ENCODE assay signal across 28 mouse cellular contexts in genomic region chr10:78727035-78727434, GRCm38 (mm10). TPM values are rescaled to one million over a fixed set of nuclear protein-coding genes. Genes with fewer than 3 reads are reported as not detected.
DNase-seq lines count a peak whose midpoint lies in the region; ATAC-seq and TF ChIP-seq lines count a peak whose summit lies in the region.
"Had no signal": no experiment of that assay in that cellular context is flagged by ENCODE, and none has a peak within 500 bp of the region (broad histone marks: within the 10 kb centered on the region; RNA-seq: fewer than 3 reads in every experiment).

No protein-coding gene starts in this region.

- no peak for TF ChIP-seq EP300 in liver, postnatal 0 days (IDR thresholded peaks at IDR 0.05; ENCODE audit: low read depth)

- no peak for TF ChIP-seq POLR2A in limb, embryonic 14.5 days (IDR thresholded peaks at IDR 0.05; ENCODE audit: borderline replicate concordance, extremely low read depth, insufficient read depth, insufficient read length)
- TF ChIP-seq POLR2A in brain, embryonic 14.5 days (IDR thresholded peaks at IDR 0.05; ENCODE audit: borderline replicate concordance, extremely low read depth, insufficient read depth, insufficient read length, poor library complexity, severe bottlenecking) = no peak

- peak; percentile 64 for ATAC-seq in forebrain, embryonic 14.5 days
- ATAC-seq in limb, embryonic 14.5 days (ENCODE audit: low FRiP score, low read depth) = no peak
- no peak for ATAC-seq in liver, postnatal 0 days
- ATAC-seq: intestine, embryonic 15.5 days; liver, embryonic 12.5 days had no signal

- 29% methylated on average over 3 of the region's 3 CpGs for WGBS in forebrain, embryonic 14.5 days
- 80% methylated on average over 3 of the region's 3 CpGs for WGBS in forebrain, embryonic 10.5 days
- 54% methylated on average over 3 of the region's 3 CpGs for WGBS in limb, embryonic 14.5 days
- 80% methylated on average over 3 of the region's 3 CpGs for WGBS in limb, embryonic 10.5 days
- WGBS in liver, postnatal 0 days (ENCODE audit: insufficient replicate concordance) = 56% methylated on average over 3 of the region's 3 CpGs

- H3K9ac ChIP-seq in forebrain, embryonic 14.5 days (ENCODE audit: low read length) = no peak overlapping the region
- no peak overlapping the region for H3K9ac ChIP-seq in limb, embryonic 14.5 days (ENCODE audit: low read depth, low read length, severe bottlenecking)
- no peak overlapping the region for H3K9ac ChIP-seq in liver, postnatal 0 days (replicated peaks)
- H3K9ac ChIP-seq: heart, embryonic 13.5 days; hindbrain, embryonic 15.5 days; intestine, embryonic 15.5 days; liver, embryonic 12.5 days had no signal

- H3K4me2 ChIP-seq in forebrain, embryonic 14.5 days (ENCODE audit: low read length) = no peak overlapping the region
- no peak overlapping the region for H3K4me2 ChIP-seq in limb, embryonic 14.5 days (replicated peaks; ENCODE audit: low read depth, low read length, severe bottlenecking)
- no peak overlapping the region for H3K4me2 ChIP-seq in liver, postnatal 0 days (ENCODE audit: low read depth, low read length)
- H3K4me2 ChIP-seq: heart, embryonic 13.5 days; hindbrain, embryonic 15.5 days; intestine, embryonic 15.5 days; liver, embryonic 12.5 days; midbrain, embryonic 11.5 days had no signal

- no peaks in the 10 kb centered on the region for H3K27me3 ChIP-seq in forebrain, embryonic 14.5 days (replicated peaks; ENCODE audit: control insufficient read depth, insufficient read depth, low read length)
- H3K27me3 ChIP-seq in forebrain, embryonic 10.5 days (ENCODE audit: poor library complexity, severe bottlenecking) = no peaks in the 10 kb centered on the region
- H3K27me3 ChIP-seq in limb, embryonic 14.5 days (ENCODE audit: control insufficient read depth, insufficient read depth, low read length) = no peaks in the 10 kb centered on the region
- H3K27me3 ChIP-seq in limb, embryonic 10.5 days (ENCODE audit: low read depth, poor library complexity, severe bottlenecking) = no peaks in the 10 kb centered on the region
- no peaks in the 10 kb centered on the region for H3K27me3 ChIP-seq in liver, postnatal 0 days (ENCODE audit: insufficient read depth, low read length)
- H3K27me3 ChIP-seq: heart, embryonic 13.5 days; hindbrain, embryonic 15.5 days; intestine, embryonic 15.5 days; liver, embryonic 12.5 days had no signal

- H3K4me3 ChIP-seq in forebrain, embryonic 14.5 days (ENCODE audit: low read depth, low read length) = no peak overlapping the region
- no peak overlapping the region for H3K4me3 ChIP-seq in forebrain, embryonic 10.5 days
- H3K4me3 ChIP-seq in limb, embryonic 14.5 days (replicated peaks; ENCODE audit: low read length) = no peak overlapping the region
- H3K4me3 ChIP-seq in limb, embryonic 10.5 days = no peak overlapping the region
- H3K4me3 ChIP-seq in liver, postnatal 0 days (ENCODE audit: low read depth, low read length) = no peak overlapping the region
- H3K4me3 ChIP-seq: gastrocnemius, adult 2 months; heart, embryonic 13.5 days; hindbrain, embryonic 15.5 days; intestine, embryonic 15.5 days; liver, embryonic 12.5 days had no signal

- DNase-seq in forebrain, embryonic 14.5 days (ENCODE audit: low spot score) = peak; percentile 80
- no peak for DNase-seq in forebrain, embryonic 10.5 days (ENCODE audit: extremely low spot score, low spot score)
- peak; percentile 66 for DNase-seq in limb, embryonic 14.5 days (ENCODE audit: low spot score)
- DNase-seq in limb, embryonic 10.5 days (ENCODE audit: low spot score) = no peak
- DNase-seq in 3T3-L1 (ENCODE audit: low read depth, low spot score) = peak; percentile 89
- DNase-seq in brain, embryonic 14.5 days (ENCODE audit: low read depth) = peak; percentile 87
- DNase-seq in liver, postnatal 0 days = no peak
- no peak for DNase-seq in layer of hippocampus, adult 9-11 months
- DNase-seq: adrenal gland, adult 2 months; B cell, adult 2 months; cerebellum, adult 11 months; cerebellum, postnatal 14 days; embryo, embryonic 11 days; gastrocnemius, adult 2 months; heart, adult 18-20 months; heart, postnatal 36 days; kidney, adult 9 months; kidney, postnatal 25 days; retina, postnatal 1 day; thymus, postnatal 14 days had no signal

- H3K36me3 ChIP-seq in forebrain, embryonic 14.5 days (ENCODE audit: control insufficient read depth, insufficient read depth, low read length) = no peaks in the 10 kb centered on the region
- no peaks in the 10 kb centered on the region for H3K36me3 ChIP-seq in forebrain, embryonic 10.5 days (replicated peaks)
- H3K36me3 ChIP-seq in limb, embryonic 14.5 days (ENCODE audit: control insufficient read depth, insufficient read depth, low read length) = no peaks in the 10 kb centered on the region
- no peaks in the 10 kb centered on the region for H3K36me3 ChIP-seq in limb, embryonic 10.5 days
- no peaks in the 10 kb centered on the region for H3K36me3 ChIP-seq in liver, postnatal 0 days (replicated peaks; ENCODE audit: insufficient read depth, low read length)
- H3K36me3 ChIP-seq: heart, embryonic 13.5 days; hindbrain, embryonic 15.5 days; intestine, embryonic 15.5 days; liver, embryonic 12.5 days had no signal

- H3K9me3 ChIP-seq in forebrain, embryonic 14.5 days (replicated peaks; ENCODE audit: control insufficient read depth, low read length) = no peaks in the 10 kb centered on the region
- H3K9me3 ChIP-seq in forebrain, embryonic 10.5 days = no peaks in the 10 kb centered on the region
- no peaks in the 10 kb centered on the region for H3K9me3 ChIP-seq in limb, embryonic 14.5 days (ENCODE audit: control insufficient read depth, low read length)
- no peaks in the 10 kb centered on the region for H3K9me3 ChIP-seq in limb, embryonic 10.5 days (replicated peaks)
- no peaks in the 10 kb centered on the region for H3K9me3 ChIP-seq in liver, postnatal 0 days (ENCODE audit: low read length)
- H3K9me3 ChIP-seq: heart, embryonic 13.5 days; hindbrain, embryonic 15.5 days; intestine, embryonic 15.5 days; liver, embryonic 12.5 days had no signal

- TF ChIP-seq CTCF in brain, embryonic 14.5 days (IDR thresholded peaks at IDR 0.05; ENCODE audit: borderline replicate concordance, extremely low read depth, insufficient read depth, insufficient read length) = no peak
- TF ChIP-seq CTCF in liver, postnatal 0 days (IDR thresholded peaks at IDR 0.05; ENCODE audit: low read depth) = no peak

- no peak overlapping the region for H3K27ac ChIP-seq in forebrain, embryonic 14.5 days (ENCODE audit: low read depth, low read length)
- no peak overlapping the region for H3K27ac ChIP-seq in forebrain, embryonic 10.5 days
- no peak overlapping the region for H3K27ac ChIP-seq in limb, embryonic 14.5 days (replicated peaks; ENCODE audit: low read depth, low read length)
- no peak overlapping the region for H3K27ac ChIP-seq in limb, embryonic 10.5 days
- H3K27ac ChIP-seq in liver, postnatal 0 days (ENCODE audit: low read depth) = no peak overlapping the region
- H3K27ac ChIP-seq: gastrocnemius, adult 2 months; heart, embryonic 13.5 days; hindbrain, embryonic 15.5 days; intestine, embryonic 15.5 days; liver, embryonic 12.5 days had no signal

- no peaks in the 10 kb centered on the region; the same call in 1 of the 2 replicates for H3K4me1 ChIP-seq in forebrain, embryonic 14.5 days (ENCODE audit: control insufficient read depth, insufficient read depth, low read length)
- H3K4me1 ChIP-seq in forebrain, embryonic 10.5 days = no peaks in the 10 kb centered on the region
- H3K4me1 ChIP-seq in limb, embryonic 14.5 days (ENCODE audit: control insufficient read depth, insufficient read depth, low read length) = no peaks in the 10 kb centered on the region
- peaks cover 11% of the 10 kb centered on the region for H3K4me1 ChIP-seq in limb, embryonic 10.5 days
- no peaks in the 10 kb centered on the region for H3K4me1 ChIP-seq in liver, postnatal 0 days (ENCODE audit: insufficient read depth)
- H3K4me1 ChIP-seq: heart, embryonic 13.5 days; intestine, embryonic 15.5 days; liver, embryonic 12.5 days had no signal

RNA-seq across cellular contexts. Expression of gene Casp14, which starts 8.9 kb away (rescaled TPM):
- not detected in 2 replicates for polyA plus RNA-seq in forebrain, embryonic 14.5 days (2014; fragmentation: Nextera tagmentation; extraction: Ambion mirVana)
- polyA plus RNA-seq in forebrain, embryonic 10.5 days (2016; fragmentation: Nextera tagmentation; extraction: Ambion mirVana) = not detected in 2 replicates
- polyA plus RNA-seq in limb, embryonic 14.5 days (2012; rRNA removed) = 1.9 and 3.2 TPM in 2 replicates
- 6.3 and 8.8 TPM in 2 replicates for polyA plus RNA-seq in limb, embryonic 14.5 days (2014; fragmentation: Nextera tagmentation; extraction: Ambion mirVana)
- polyA plus RNA-seq in limb, embryonic 10.5 days (2016; fragmentation: Nextera tagmentation; extraction: Ambion mirVana) = 0.06 TPM in 1 of 2 replicates, not detected in the other
- polyA plus RNA-seq in brain, embryonic 14.5 days (2012; rRNA removed) = 0.03 and 0.10 TPM in 2 replicates
- not detected in 2 replicates for polyA plus RNA-seq in liver, postnatal 0 days (2015; fragmentation: Nextera tagmentation; extraction: Ambion mirVana)
- polyA plus RNA-seq: adrenal gland, adult 2 months; heart, embryonic 13.5 days; hindbrain, embryonic 15.5 days; liver, embryonic 12.5 days; midbrain, embryonic 11.5 days; neural tube, embryonic 11.5 days; testis, adult 2 months had no signal

RNA-seq across cellular contexts. Expression of gene Ccdc105, which starts 25.8 kb away (rescaled TPM):
- polyA plus RNA-seq in forebrain, embryonic 14.5 days (2014; fragmentation: Nextera tagmentation; extraction: Ambion mirVana) = 0.17 and 0.24 TPM in 2 replicates
- 0.15 and 0.19 TPM in 2 replicates for polyA plus RNA-seq in forebrain, embryonic 10.5 days (2016; fragmentation: Nextera tagmentation; extraction: Ambion mirVana)
- polyA plus RNA-seq in limb, embryonic 14.5 days (2012; rRNA removed) = 0.06 TPM in 1 of 2 replicates, not detected in the other
- polyA plus RNA-seq in limb, embryonic 14.5 days (2014; fragmentation: Nextera tagmentation; extraction: Ambion mirVana) = 0.14 TPM in 1 of 2 replicates, not detected in the other
- polyA plus RNA-seq in limb, embryonic 10.5 days (2016; fragmentation: Nextera tagmentation; extraction: Ambion mirVana) = 0.14 and 0.20 TPM in 2 replicates
- polyA plus RNA-seq in brain, embryonic 14.5 days (2012; rRNA removed) = 0.14 TPM in 1 of 2 replicates, not detected in the other
- polyA plus RNA-seq in liver, postnatal 0 days (2015; fragmentation: Nextera tagmentation; extraction: Ambion mirVana) = not detected in 2 replicates
- polyA plus RNA-seq: heart, embryonic 13.5 days; limb, embryonic 11.5 days; liver, embryonic 12.5 days; neural tube, embryonic 11.5 days had no signal

RNA-seq across cellular contexts. Expression of gene Slc1a6, which starts 53.3 kb away (rescaled TPM):
- polyA plus RNA-seq in forebrain, embryonic 14.5 days (2014; fragmentation: Nextera tagmentation; extraction: Ambion mirVana) = 2.9 and 3.4 TPM in 2 replicates
- 1.5 and 1.9 TPM in 2 replicates for polyA plus RNA-seq in forebrain, embryonic 10.5 days (2016; fragmentation: Nextera tagmentation; extraction: Ambion mirVana)
- 2.7 and 4.0 TPM in 2 replicates for polyA plus RNA-seq in limb, embryonic 14.5 days (2012; rRNA removed)
- 0.78 and 0.79 TPM in 2 replicates for polyA plus RNA-seq in limb, embryonic 14.5 days (2014; fragmentation: Nextera tagmentation; extraction: Ambion mirVana)
- 0.49 and 1.1 TPM in 2 replicates for polyA plus RNA-seq in limb, embryonic 10.5 days (2016; fragmentation: Nextera tagmentation; extraction: Ambion mirVana)
- polyA plus RNA-seq in brain, embryonic 14.5 days (2012; rRNA removed) = 12.9 and 18.2 TPM in 2 replicates
- 0.08 and 0.13 TPM in 2 replicates for polyA plus RNA-seq in liver, postnatal 0 days (2015; fragmentation: Nextera tagmentation; extraction: Ambion mirVana)

Comparison
In these comparisons a context has a peak if more than half of its experiments do, and no peak if none do; other contexts are left out.
1. DNase-seq: peak in forebrain, embryonic 14.5 days (single experiment), limb, embryonic 14.5 days (single experiment), 3T3-L1 (single experiment) and brain, embryonic 14.5 days (single experiment); none in forebrain, embryonic 10.5 days (single experiment), limb, embryonic 10.5 days (single experiment), liver, postnatal 0 days (single experiment) and layer of hippocampus, adult 9-11 months (single experiment).